Mouse (Mus musculus) ES-E14 (cell line): ENCODE data around the gene Arhgap1. TPM values are rescaled to one million over a fixed set of nuclear protein-coding genes. Genes with fewer than 3 reads are reported as not detected.
A peak's percentile ranks its signal among the peaks of the same experiment; 100 is the strongest.

Experiments used
- DNase-seq: peaks from one replicate; pipeline ENCODE4 v3.0.0-alpha.2; 2013; ENCODE audit warnings: low read depth, low spot score
- H3K27ac ChIP-seq: 2 replicates; pipeline ENCODE4 v1.5.1; 2012; ENCODE audit warnings: low read depth, mild to moderate bottlenecking, low read length, moderate library complexity, mixed read lengths; ENCODE audit not compliant: poor library complexity, insufficient read depth, severe bottlenecking
- H3K36me3 ChIP-seq: 2 replicates; pipeline ENCODE4 v1.6.1; 2012; ENCODE audit warnings: mild to moderate bottlenecking, low read length, moderate library complexity, mixed read lengths; ENCODE audit not compliant: control insufficient read depth, poor library complexity, insufficient read depth, severe bottlenecking
- H3K4me1 ChIP-seq, 2 experiments: fragments of 150-350 bp in 1 of 2; sonication (generic) in 1 of 2; 2 replicates each; pipeline ENCODE4 v1.6.1; 2012; ENCODE audit warnings: low read length in 2 of 2, mild to moderate bottlenecking in 1 of 2, mixed read lengths in 1 of 2; ENCODE audit not compliant: control insufficient read depth in 2 of 2, insufficient read depth in 2 of 2, poor library complexity in 1 of 2
- H3K4me3 ChIP-seq, 2 experiments: fragments of 150-350 bp in 1 of 2; sonication (generic) in 1 of 2; 2 replicates each; pipeline ENCODE4 v1.5.1; 2012; ENCODE audit warnings: low read length in 2 of 2, low read depth in 1 of 2, mild to moderate bottlenecking in 1 of 2, mixed read lengths in 1 of 2; ENCODE audit not compliant: insufficient read depth in 1 of 2, poor library complexity in 1 of 2, severe bottlenecking in 1 of 2
- H3K9ac ChIP-seq: 2 replicates; pipeline ENCODE4 v1.6.1; 2012; ENCODE audit warnings: low read depth, mild to moderate bottlenecking, low read length, mixed read lengths; ENCODE audit not compliant: poor library complexity, insufficient read depth, severe bottlenecking
- H3K9me3 ChIP-seq: fragments of 150-350 bp; sonication (generic); 2 replicates; pipeline ENCODE4 v1.6.1; 2012; ENCODE audit warnings: low read depth, mild to moderate bottlenecking, low read length; ENCODE audit not compliant: control insufficient read depth, insufficient read depth
- CHD2 ChIP-seq: IDR thresholded peaks from 2 replicates; pipeline ENCODE4 v1.6.1; 2014; ENCODE audit warnings: mild to moderate bottlenecking, low read depth, low read length, inconsistent platforms
- HCFC1 ChIP-seq: IDR thresholded peaks from 2 replicates; pipeline ENCODE4 v1.6.1; 2012; ENCODE audit warnings: low read length, inconsistent platforms, borderline replicate concordance; ENCODE audit not compliant: insufficient read depth
- MAFK ChIP-seq: IDR thresholded peaks from 2 replicates; pipeline ENCODE4 v1.6.1; 2014; ENCODE audit warnings: mild to moderate bottlenecking, low read depth, low read length, inconsistent platforms; ENCODE audit not compliant: insufficient read depth
- ZC3H11A ChIP-seq: IDR thresholded peaks from 2 replicates; pipeline ENCODE4 v1.6.1; 2012; ENCODE audit warnings: low read depth, mild to moderate bottlenecking, inconsistent platforms, low read length, borderline replicate concordance
- ZNF384 ChIP-seq: IDR thresholded peaks from 2 replicates; pipeline ENCODE4 v1.6.1; 2012; ENCODE audit warnings: low read depth, low read length, inconsistent platforms
- in situ Hi-C, 2 experiments: fragments of 600-800 bp; cut with MboI; formaldehyde crosslinking; loops; one replicate each; pipeline ENCODE4 v1.15.1; 2025; ENCODE audit warnings: low sequenced_read_pairs in 2 of 2, inconsistent platforms in 1 of 2; ENCODE audit not compliant: unreplicated experiment in 2 of 2
- total RNA-seq: library from RNA; depleted of rRNA; stranded (reverse); fragments of 300-350 nt; gene quantifications from 2 replicates; pipeline ENCODE4 v1.2.3, GENCODE M21; 2012; rRNA removed

The Arhgap1 gene
- total RNA-seq, 1 experiment, result 49.3 TPM

GRCm38 (mm10) chr2:91711256-91711925 is 61.7 kb downstream of the Arhgap1 start:
- TF ChIP-seq ZC3H11A (no peak), MAFK (no peak), HCFC1 (no peak), CHD2 (no peak), ZNF384 (no peak)
- Histone ChIP-seq H3K36me3 (peaks cover 8% of the 10 kb centered on the region; the same call in 1 of the 2 replicates), H3K4me3 (peak overlapping the region; percentile 85 to 95), H3K9ac (peak overlapping the region; percentile 94), H3K4me1 (peaks cover 0 to 3% of the 10 kb centered on the region in 2 experiments; a peak in 1 of 4 replicates), H3K9me3 (no peaks in the 10 kb centered on the region), H3K27ac (peak overlapping the region; percentile 85)
- in situ Hi-C loops, result no loop called here
- DNase-seq, result no peak

DNA sequence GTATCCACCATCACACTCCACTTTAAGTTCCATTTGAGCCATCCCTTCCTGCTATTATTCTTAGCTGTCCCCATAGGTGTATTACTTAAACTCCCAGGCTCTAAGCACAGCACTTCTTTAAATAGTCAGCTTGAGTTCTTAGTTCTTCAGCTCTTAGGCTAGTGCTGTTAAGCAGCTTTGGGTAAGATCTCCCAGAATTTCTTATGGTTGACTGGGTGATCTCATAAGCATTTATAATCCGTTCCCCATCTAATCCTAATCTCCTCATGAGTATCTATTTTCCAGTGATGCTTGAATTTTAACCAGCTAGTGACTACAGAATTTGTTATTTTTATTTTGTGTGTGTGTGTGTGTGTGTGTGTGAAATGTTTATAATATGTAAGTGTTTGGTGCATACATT is 65.3 kb downstream of the Arhgap1 start:
- in situ Hi-C loops, result no loop called here
- Histone ChIP-seq H3K9me3 (no peaks in the 10 kb centered on the region), H3K9ac (no peak overlapping the region), H3K4me3 (no peak overlapping the region), H3K4me1 (peaks cover 0 to 3% of the 10 kb centered on the region in 2 experiments; a peak in 1 of 4 replicates), H3K36me3 (peaks cover 8% of the 10 kb centered on the region; the same call in 1 of the 2 replicates), H3K27ac (no peak overlapping the region)
- no peak for DNase-seq
- TF ChIP-seq CHD2 (no peak), HCFC1 (no peak), ZNF384 (no peak), MAFK (no peak), ZC3H11A (no peak)

GRCm38 (mm10) chr2:91718276-91718675 is 68.6 kb downstream of the Arhgap1 start:
- no peaks in the 10 kb centered on the region for H3K9me3 ChIP-seq
- in situ Hi-C loops, result no loop called here
- H3K27ac ChIP-seq, result no peak overlapping the region
- peaks cover 7% of the 10 kb centered on the region for H3K36me3 ChIP-seq
- H3K4me3 ChIP-seq, result no peak overlapping the region
- H3K9ac ChIP-seq, result no peak overlapping the region
- no peak for DNase-seq
- TF ChIP-seq CHD2, result no peak
- TF ChIP-seq HCFC1, result no peak
- TF ChIP-seq ZC3H11A, result no peak
- H3K4me1 ChIP-seq, result no peaks in the 10 kb centered on the region

Other genes with a start within 250 kb of the Arhgap1 start
- gene 1110051M20Rik, start 205.2 kb upstream of the Arhgap1 start, total RNA-seq, result 10.3 and 12.4 TPM in 2 replicates
- gene Lrp4, start 192.3 kb upstream of the Arhgap1 start, total RNA-seq, result 14.2 and 23.4 TPM in 2 replicates
- gene Ckap5, start 123.1 kb upstream of the Arhgap1 start, total RNA-seq, result 59.9 and 68.8 TPM in 2 replicates
- 1.4 and 2.0 TPM in 2 replicates for gene F2, start 13.4 kb upstream of the Arhgap1 start, total RNA-seq
- gene Zfp408, start 69 bp upstream of the Arhgap1 start, total RNA-seq, result 21.2 and 28.8 TPM in 2 replicates
- gene Atg13, start 60.7 kb downstream of the Arhgap1 start, total RNA-seq, result 13.8 and 18.7 TPM in 2 replicates
- gene Harbi1, start 61.0 kb downstream of the Arhgap1 start, total RNA-seq, result 17.0 and 18.4 TPM in 2 replicates
- gene Ambra1, start 80.3 kb downstream of the Arhgap1 start, total RNA-seq, result 26.1 and 27.0 TPM in 2 replicates